Mouse (Mus musculus) heart, embryonic 16.5 days (tissue): ENCODE results near the gene Bcat1. TPM values are rescaled to one million over a fixed set of nuclear protein-coding genes. Genes with fewer than 3 reads are reported as not detected.
A peak's percentile ranks its signal among the peaks of the same experiment; 100 is the strongest.

Source experiments
- ATAC-seq: fragments of 200-750 bp; cut with Nextera tagmentation; replicated peaks from 2 replicates; pipeline ENCODE4 v1.8.0; 2017; ENCODE audit warnings: moderate number of reproducible peaks; ENCODE audit not compliant: insufficient read depth, low FRiP score; ENCODE audit errors: extremely low read depth
- H3K27ac ChIP-seq: fragments of 300-500 bp; sonication (generic); 2 replicates; pipeline ENCODE4 v1.5.1; 2014; ENCODE audit warnings: mild to moderate bottlenecking, low read length, control low read depth, moderate library complexity
- H3K27me3 ChIP-seq: fragments of 300-500 bp; sonication (generic); 2 replicates; pipeline ENCODE4 v1.6.1; 2014; ENCODE audit warnings: low read length, mixed read lengths; ENCODE audit not compliant: control insufficient read depth, insufficient read depth
- H3K36me3 ChIP-seq: fragments of 300-500 bp; sonication (generic); 2 replicates; pipeline ENCODE4 v1.6.1; 2014; ENCODE audit not compliant: control insufficient read depth, insufficient read depth
- H3K4me1 ChIP-seq: fragments of 300-500 bp; sonication (generic); 2 replicates; pipeline ENCODE4 v1.6.1; 2014; ENCODE audit warnings: low read length, mixed read lengths; ENCODE audit not compliant: control insufficient read depth, insufficient read depth
- H3K4me2 ChIP-seq: fragments of 300-500 bp; sonication (generic); 2 replicates; pipeline ENCODE4 v1.6.1; 2014; ENCODE audit warnings: low read depth, mild to moderate bottlenecking, control low read depth, low read length
- H3K4me3 ChIP-seq: fragments of 300-500 bp; sonication (generic); 2 replicates; pipeline ENCODE4 v1.5.1; 2014; ENCODE audit warnings: mild to moderate bottlenecking, control low read depth, low read length
- H3K9ac ChIP-seq: fragments of 300-500 bp; sonication (generic); 2 replicates; pipeline ENCODE4 v1.6.1; 2014; ENCODE audit warnings: low read length, control low read depth
- H3K9me3 ChIP-seq: fragments of 300-500 bp; sonication (generic); replicated peaks from 2 replicates; pipeline ENCODE4 v1.6.1; 2016; ENCODE audit warnings: low read length; ENCODE audit not compliant: control insufficient read depth
- WGBS: fragments of 180-500 bp; shearing (Covaris S2); extraction: QIAGEN DNeasy Blood & Tissue Kit; methylation state at CpG from one replicate; pipeline ENCODE4 v1.1.7; 2014; 5-methylcytosine and 5-hydroxymethylcytosine counted together
- polyA plus RNA-seq: library from polyadenylated mRNA; unstranded; fragments of >200 nt; fragmentation: Nextera tagmentation; extraction: Ambion mirVana; gene quantifications from 2 replicates; pipeline ENCODE4 v1.2.1, GENCODE M21; 2015

The Bcat1 gene
- polyA plus RNA-seq, 1 experiment from 2014 or later, result 6.9 TPM

DNA sequence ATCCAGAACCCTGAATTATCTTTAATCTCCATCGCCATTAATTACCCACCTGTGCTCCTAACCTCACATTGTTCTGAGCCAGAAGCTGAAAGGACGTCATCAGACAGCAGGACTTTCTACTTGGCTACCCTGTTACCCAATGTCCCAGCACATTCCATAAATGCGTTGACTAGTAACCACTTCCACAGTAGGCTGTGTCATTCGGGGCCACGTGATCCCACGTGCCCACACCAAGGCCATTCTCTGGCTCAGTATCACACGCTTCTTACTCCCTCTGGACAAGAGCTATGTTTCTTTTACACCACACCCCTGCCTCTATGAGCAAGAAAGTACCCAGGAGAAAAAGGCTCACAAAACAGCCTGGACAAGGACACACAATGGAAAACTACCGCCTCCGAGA lies 40.6 kb downstream of the Bcat1 start:
- H3K36me3 ChIP-seq, result no peaks in the 10 kb centered on the region
- no peak overlapping the region for H3K9ac ChIP-seq
- WGBS, result 89% methylated on average over 9 of the region's 9 CpGs
- no peak overlapping the region for H3K4me2 ChIP-seq
- no peaks in the 10 kb centered on the region for H3K27me3 ChIP-seq
- ATAC-seq, result no peak
- no peak overlapping the region for H3K27ac ChIP-seq
- H3K4me1 ChIP-seq, result no peaks in the 10 kb centered on the region
- H3K9me3 ChIP-seq, result no peaks in the 10 kb centered on the region
- H3K4me3 ChIP-seq, result no peak overlapping the region

DNA sequence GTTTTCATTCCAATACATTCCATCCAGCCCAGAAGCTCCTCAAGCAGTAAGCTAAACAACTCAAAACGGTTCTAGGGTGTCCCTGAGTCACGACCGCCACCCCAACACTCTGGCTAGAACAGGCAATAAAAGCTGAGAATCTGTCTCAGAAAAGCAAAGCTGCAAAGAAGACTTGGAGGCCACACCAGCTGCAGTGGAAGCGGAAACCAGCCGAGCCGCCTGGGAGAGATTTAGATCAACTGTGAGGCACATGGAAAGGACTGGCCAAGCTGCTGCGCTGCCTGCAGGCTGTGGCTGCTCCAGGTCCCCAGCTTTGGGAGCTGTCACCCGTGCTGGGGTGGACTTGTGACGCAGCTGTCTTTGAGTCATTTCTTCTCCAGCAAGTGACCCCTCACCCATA lies 45.4 kb downstream of the Bcat1 start:
- Histone ChIP-seq H3K4me2 (no peak overlapping the region), H3K4me3 (no peak overlapping the region), H3K4me1 (no peaks in the 10 kb centered on the region), H3K27me3 (no peaks in the 10 kb centered on the region), H3K9ac (no peak overlapping the region), H3K9me3 (no peaks in the 10 kb centered on the region), H3K36me3 (no peaks in the 10 kb centered on the region), H3K27ac (no peak overlapping the region)
- ATAC-seq, result no peak
- WGBS, result 75% methylated on average over 9 of the region's 9 CpGs

GRCm38 (mm10) chr6:145023990-145024389 lies 52.0 kb downstream of the Bcat1 start:
- Histone ChIP-seq H3K27ac (no peak overlapping the region), H3K4me1 (no peaks in the 10 kb centered on the region), H3K4me3 (no peak overlapping the region), H3K9me3 (peaks cover 3% of the 10 kb centered on the region; the same call in 1 of the 2 replicates), H3K9ac (no peak overlapping the region), H3K4me2 (no peak overlapping the region), H3K36me3 (no peaks in the 10 kb centered on the region), H3K27me3 (no peaks in the 10 kb centered on the region)
- no peak for ATAC-seq
- WGBS, result 83% methylated on average over 8 of the region's 8 CpGs

- Histone ChIP-seq H3K36me3 (no peaks in the 10 kb centered on the region), H3K27me3 (no peaks in the 10 kb centered on the region), H3K9ac (no peak overlapping the region), H3K4me2 (no peak overlapping the region), H3K4me1 (no peaks in the 10 kb centered on the region), H3K9me3 (peaks cover 3% of the 10 kb centered on the region; the same call in 1 of the 2 replicates), H3K4me3 (no peak overlapping the region), H3K27ac (no peak overlapping the region)
- ATAC-seq, result no peak
- 79% methylated on average over 14 of the region's 14 CpGs for WGBS
These were observed 52.8 kb downstream of the Bcat1 start for GRCm38 (mm10) chr6:145022966-145023725.

DNA sequence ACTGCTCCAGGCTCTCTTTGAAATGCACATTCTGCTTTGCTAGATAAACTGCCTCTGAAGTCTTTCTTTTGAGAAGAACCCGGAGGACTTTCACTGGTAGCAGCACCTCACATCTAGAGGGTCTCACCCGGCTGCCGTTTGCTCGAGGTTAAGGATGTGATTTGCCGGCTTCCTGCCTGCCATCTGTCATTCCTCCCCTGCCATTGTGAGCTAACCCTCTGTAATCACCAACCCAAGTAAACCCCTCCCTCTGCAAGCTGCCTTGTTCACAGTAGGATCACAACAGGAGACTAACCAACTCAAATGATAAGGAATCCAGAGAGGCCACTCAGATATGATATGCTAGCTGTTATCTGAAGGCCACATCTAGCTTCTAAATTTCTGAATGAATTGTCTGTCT lies 53.6 kb downstream of the Bcat1 start:
- no peak overlapping the region for H3K4me2 ChIP-seq
- no peaks in the 10 kb centered on the region for H3K36me3 ChIP-seq
- WGBS, result 37% methylated on average over 5 of the region's 5 CpGs
- no peak for ATAC-seq
- H3K4me3 ChIP-seq, result no peak overlapping the region
- H3K9ac ChIP-seq, result no peak overlapping the region
- H3K9me3 ChIP-seq, result peaks cover 3% of the 10 kb centered on the region; the same call in 1 of the 2 replicates
- H3K27me3 ChIP-seq, result no peaks in the 10 kb centered on the region
- no peaks in the 10 kb centered on the region for H3K4me1 ChIP-seq
- no peak overlapping the region for H3K27ac ChIP-seq

GRCm38 (mm10) chr6:145020553-145020952 lies 55.4 kb downstream of the Bcat1 start:
- Histone ChIP-seq H3K4me1 (0 out of 2 replicates have a peak, but pooled peaks cover 2% of the 10 kb centered on the region), H3K27ac (no peak overlapping the region), H3K36me3 (no peaks in the 10 kb centered on the region), H3K4me2 (no peak overlapping the region), H3K4me3 (no peak overlapping the region), H3K9ac (no peak overlapping the region), H3K9me3 (peaks cover 3% of the 10 kb centered on the region; the same call in 1 of the 2 replicates), H3K27me3 (no peaks in the 10 kb centered on the region)
- ATAC-seq, result peak; percentile 53
- 82% methylated on average over 4 of the region's 4 CpGs for WGBS

GRCm38 (mm10) chr6:145018295-145018694 lies 57.7 kb downstream of the Bcat1 start:
- H3K9me3 ChIP-seq, result peaks cover 8% of the 10 kb centered on the region
- H3K36me3 ChIP-seq, result no peaks in the 10 kb centered on the region
- H3K27ac ChIP-seq, result no peak overlapping the region
- no peak for ATAC-seq
- H3K27me3 ChIP-seq, result no peaks in the 10 kb centered on the region
- H3K4me3 ChIP-seq, result no peak overlapping the region
- H3K4me1 ChIP-seq, result 0 out of 2 replicates have a peak, but pooled peaks cover 2% of the 10 kb centered on the region
- 81% methylated on average over 5 of the region's 5 CpGs for WGBS
- H3K4me2 ChIP-seq, result no peak overlapping the region
- no peak overlapping the region for H3K9ac ChIP-seq

DNA sequence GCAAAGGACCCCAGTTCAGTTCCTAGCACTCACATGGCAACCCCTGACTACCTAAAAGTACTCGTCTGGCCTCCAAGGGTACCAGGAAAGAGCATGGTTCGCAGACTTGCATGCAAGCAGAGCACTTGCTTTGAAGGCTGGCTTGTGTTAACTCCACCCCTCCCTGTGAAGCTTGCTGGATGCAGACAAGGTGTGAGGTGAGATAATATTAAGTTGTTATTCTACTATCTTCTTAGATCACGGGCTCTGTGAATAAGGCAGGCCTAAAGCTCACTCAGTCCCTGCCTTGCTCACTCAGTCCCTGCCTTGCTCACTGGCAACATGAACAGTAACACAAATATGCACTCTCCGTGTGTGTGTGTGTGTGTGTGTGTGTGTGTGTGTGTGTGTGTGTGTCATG lies 58.5 kb downstream of the Bcat1 start:
- WGBS, result 70% methylated on average over 4 of the region's 4 CpGs
- no peaks in the 10 kb centered on the region for H3K27me3 ChIP-seq
- no peaks in the 10 kb centered on the region for H3K36me3 ChIP-seq
- ATAC-seq, result no peak
- H3K9ac ChIP-seq, result no peak overlapping the region
- peaks cover 5% of the 10 kb centered on the region; the same call in 1 of the 2 replicates for H3K9me3 ChIP-seq
- H3K4me2 ChIP-seq, result no peak overlapping the region
- no peak overlapping the region for H3K27ac ChIP-seq
- no peak overlapping the region for H3K4me3 ChIP-seq
- H3K4me1 ChIP-seq, result 0 out of 2 replicates have a peak, but pooled peaks cover 2% of the 10 kb centered on the region

GRCm38 (mm10) chr6:145016639-145017038 lies 59.3 kb downstream of the Bcat1 start:
- Histone ChIP-seq H3K27me3 (no peaks in the 10 kb centered on the region; the same call in 1 of the 2 replicates), H3K4me1 (0 out of 2 replicates have a peak, but pooled peaks cover 2% of the 10 kb centered on the region), H3K27ac (no peak overlapping the region), H3K36me3 (no peaks in the 10 kb centered on the region), H3K9me3 (peaks cover 5% of the 10 kb centered on the region; the same call in 1 of the 2 replicates), H3K9ac (no peak overlapping the region), H3K4me3 (no peak overlapping the region), H3K4me2 (no peak overlapping the region)
- WGBS, result 91% methylated on average over 16 of the region's 16 CpGs
- ATAC-seq, result no peak
